Mouse (Mus musculus) spleen, postnatal 14 days (tissue): ENCODE data around the gene Med31.

ENCODE experiments used
- DNase-seq, 2 experiments: peaks; one replicate each; pipeline ENCODE4 v3.0.0; 2021 to 2022; ENCODE audit warnings: low spot score in 2 of 2

Gene Med31

GRCm38 (mm10) chr11:72215410-72215797, at the start of gene Med31:
Gene Med31, minus strand, starts transcription at chr11:72215592.
- peak; percentile 34 to 45 for DNase-seq

- DNase-seq, result no peak
Observed at GRCm38 (mm10) chr11:72256441-72256840, 41.0 kb upstream of the Med31 start.

DNA sequence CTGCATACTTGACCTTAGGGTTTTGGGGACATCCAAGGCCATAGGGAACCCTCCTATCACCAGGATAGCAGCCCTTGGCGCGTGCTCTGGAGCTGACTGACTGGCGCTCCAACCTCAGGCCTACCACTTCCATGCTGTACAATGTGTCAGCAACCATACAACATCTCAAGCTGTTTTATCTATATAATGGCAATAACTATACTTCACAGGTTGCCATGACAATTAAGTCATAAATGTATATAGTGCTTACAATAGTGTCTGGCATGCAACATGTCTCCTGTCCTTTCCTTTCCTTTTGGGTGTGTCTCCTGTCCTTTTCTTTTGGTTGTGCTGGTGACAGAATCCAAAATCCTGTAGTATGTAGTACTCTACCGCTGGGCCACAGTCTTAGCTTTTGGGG, 40.2 kb upstream of the Med31 start:
- no peak for DNase-seq

DNA sequence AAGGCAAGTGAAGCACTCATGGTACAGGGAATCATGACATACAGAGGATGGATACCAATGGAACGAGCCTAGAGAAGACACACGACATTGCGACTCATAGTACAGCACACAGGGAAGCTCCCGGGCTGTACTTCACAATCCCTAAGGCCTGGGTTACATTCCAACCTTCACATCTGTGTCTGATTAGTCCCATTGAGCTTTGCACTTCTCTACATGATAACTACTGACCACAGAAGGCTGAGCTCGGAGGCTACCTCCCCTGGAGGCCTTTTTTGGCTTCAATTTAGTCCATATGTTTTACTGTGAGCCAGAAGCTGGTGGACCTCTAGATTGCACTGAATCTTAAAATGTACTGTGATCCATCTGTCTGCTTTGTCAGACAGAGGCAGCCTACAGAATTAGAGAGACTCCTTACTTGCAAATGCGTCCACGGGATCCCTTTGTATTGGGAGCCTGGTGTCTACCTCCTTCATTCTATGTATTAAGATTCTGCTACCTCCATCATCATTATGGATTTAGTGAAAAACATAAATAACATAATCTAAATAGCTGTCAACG, 29.9 kb upstream of the Med31 start:
- DNase-seq, result no peak

- DNase-seq, result no peak
Observed at GRCm38 (mm10) chr11:72240062-72240860, 24.9 kb upstream of the Med31 start.

DNA sequence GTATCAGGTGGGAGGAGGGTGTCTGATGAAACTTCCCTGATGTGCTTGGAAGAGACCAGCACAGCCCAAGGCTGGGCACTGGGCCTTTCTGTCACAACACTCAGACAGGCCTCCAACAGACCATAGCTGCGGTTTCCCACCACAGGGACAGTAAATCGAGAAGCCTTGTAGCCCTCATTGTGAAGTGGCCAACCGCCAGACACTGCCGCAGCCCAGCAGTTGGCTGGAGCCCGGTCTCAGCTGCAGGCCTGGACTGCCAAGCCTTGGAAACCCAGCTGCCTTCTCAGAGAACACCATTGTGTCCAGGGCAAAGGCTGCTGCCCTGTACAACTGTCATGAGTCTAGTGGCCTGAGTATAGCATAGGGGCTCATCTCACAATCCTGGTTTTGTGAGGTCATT, 18.6 kb upstream of the Med31 start:
- DNase-seq, result no peak

GRCm38 (mm10) chr11:72232991-72233390, 17.6 kb upstream of the Med31 start:
- DNase-seq, result no peak

DNA sequence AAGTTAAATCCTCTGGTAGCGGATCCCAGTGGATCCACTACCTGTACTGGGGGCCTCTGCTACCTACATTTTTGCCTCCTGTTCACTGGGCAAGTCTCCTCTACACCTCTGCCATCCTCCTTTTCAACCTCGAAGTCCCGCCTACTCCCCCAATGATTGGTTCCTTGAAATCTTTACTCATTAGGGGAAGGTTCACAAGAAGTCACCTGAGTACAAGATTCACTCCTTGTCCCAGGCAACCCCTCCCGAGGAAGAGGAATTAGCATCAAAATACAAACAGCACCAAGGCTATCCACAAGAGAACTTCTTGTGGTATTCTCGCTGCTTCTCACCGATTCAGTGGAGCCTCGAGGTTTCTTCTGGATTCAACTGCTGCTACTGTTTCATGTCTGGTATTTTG, 16.7 kb upstream of the Med31 start:
- DNase-seq, result no peak

DNA sequence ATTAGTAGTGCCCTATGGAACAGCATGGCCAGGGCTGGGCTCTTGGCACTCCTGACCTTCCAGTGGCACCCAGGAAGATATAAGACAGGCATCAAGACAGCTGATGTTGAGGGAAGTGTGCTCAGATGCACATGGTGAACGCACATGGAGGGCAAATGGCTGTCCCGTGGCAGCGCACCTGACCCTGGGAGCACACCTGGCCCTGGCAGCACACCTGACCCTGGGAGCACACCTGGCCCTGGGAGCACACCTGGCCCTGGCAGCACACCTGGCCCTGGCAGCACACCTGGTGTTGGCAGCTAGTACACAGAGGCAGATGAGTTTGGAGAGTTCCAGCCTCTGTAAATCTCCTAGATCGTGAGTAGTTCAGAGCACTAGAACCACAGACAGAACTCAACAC, 13.1 kb upstream of the Med31 start:
- no peak for DNase-seq

DNA sequence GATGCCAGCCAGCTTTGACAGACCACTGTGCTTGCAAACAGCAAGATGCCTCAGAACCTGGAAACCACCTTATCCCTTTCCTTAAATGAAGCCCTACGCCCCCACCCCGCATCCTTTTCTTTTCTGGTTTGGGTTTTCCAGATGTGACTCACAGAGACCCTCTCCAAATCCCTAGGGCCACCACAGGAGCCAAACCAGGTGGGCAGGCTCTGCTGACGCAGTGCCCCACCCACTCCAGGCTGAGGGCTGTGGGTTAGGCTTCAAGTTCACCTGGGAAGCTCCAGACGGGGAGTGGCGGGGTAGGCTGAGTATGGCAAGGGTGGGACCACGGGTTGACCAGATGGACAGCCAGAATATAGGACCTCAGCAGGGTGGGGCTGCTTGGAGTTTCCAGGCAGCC, 11.5 kb upstream of the Med31 start:
- DNase-seq, result no peak

GRCm38 (mm10) chr11:72226020-72226791, 10.8 kb upstream of the Med31 start:
- no peak for DNase-seq

DNA sequence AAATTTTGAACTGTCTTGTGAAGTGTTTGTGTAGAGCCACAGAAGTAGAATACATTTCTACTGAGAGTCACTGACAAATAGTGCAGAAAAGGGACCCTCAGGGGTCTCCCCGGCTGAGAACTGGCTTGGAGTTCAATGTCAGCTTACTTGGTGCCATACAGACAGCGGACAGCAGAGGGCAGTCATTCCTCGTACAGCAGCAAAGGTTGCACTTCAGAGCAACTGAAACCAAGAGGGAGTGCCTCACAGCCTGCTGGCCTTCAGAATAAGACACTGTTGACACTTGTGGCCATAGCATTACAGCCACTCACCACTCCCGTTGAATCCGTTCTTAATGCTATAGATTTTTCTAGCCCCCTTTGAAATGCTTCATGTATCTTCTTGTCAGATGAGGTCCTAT, 9.5 kb upstream of the Med31 start:
- DNase-seq, result peak; percentile 42 to 57

GRCm38 (mm10) chr11:72223414-72223813, 8.0 kb upstream of the Med31 start:
- DNase-seq, result no peak

- DNase-seq, result peak; percentile 41 to 73
Observed at GRCm38 (mm10) chr11:72221278-72221677, 5.9 kb upstream of the Med31 start.

DNA sequence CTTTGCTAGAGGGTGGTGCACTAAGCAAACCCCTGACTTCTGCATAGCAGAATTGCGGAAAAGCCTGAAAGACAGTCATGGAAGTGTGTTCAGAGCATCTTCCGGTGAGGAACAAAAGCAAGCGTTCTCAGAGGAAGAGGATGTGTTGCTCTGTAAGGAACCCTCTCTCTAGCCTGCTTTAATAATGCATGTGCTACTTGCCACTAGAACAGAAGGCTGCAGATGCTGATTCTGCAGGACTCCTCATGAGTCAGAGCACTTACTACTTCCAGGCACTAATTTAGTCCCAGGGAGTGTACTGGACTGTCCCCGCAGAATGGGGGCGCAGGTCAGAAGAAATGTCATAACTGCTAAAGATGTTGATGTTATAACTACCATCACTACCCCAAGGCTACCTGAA, 1.7 kb upstream of the Med31 start:
- no peak for DNase-seq

- peak; percentile 83 to 86 for DNase-seq
Observed at GRCm38 (mm10) chr11:72214591-72215409, 592 bp downstream of the Med31 start.

GRCm38 (mm10) chr11:72207834-72208377, 7.5 kb downstream of the Med31 start:
- DNase-seq, result no peak

DNA sequence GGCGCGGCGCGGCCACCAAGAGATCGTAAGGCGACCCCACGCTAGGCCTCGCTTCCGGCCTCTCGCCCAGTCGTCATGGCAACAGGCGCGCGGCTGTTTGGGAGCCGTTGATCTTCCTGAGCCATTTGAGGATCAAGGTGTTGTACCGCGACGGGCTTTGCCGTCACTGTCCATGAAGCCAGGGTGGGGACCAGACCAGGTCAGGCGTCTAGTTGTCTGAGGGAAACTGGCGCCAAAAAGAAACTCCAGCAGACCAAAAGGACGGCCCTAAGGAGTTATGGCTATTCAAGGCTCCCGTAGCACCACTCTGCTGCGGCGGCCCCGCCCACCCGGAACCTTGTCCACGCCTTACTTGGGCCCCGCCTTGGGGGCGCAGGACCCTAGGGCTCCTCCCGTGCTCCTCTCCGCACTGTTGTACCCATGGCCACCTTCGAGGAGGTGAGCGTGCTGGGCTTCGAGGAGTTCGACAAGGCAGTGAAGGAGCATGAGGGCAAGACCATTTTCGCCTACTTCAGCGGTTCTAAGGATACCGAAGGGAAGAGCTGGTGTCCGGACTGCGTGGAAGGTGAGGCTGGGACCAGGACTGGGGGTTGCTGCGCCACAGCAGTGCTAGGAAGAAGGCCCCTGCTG, 8.1 kb downstream of the Med31 start, which contains the start of the genes 4933427D14Rik and Txndc17:
4933427D14Rik (minus strand) TSS at position 256 of the 630 bp plus-strand sequence.
Txndc17 (plus strand) TSS at position 344 of the 630 bp plus-strand sequence.
- peak; percentile 73 to 74 for DNase-seq

GRCm38 (mm10) chr11:72206341-72207203, 8.8 kb downstream of the Med31 start, which contains the start of gene Gm43951:
Gene Gm43951, minus strand, starts transcription at chr11:72206840.
- DNase-seq, result no peak

- no peak for DNase-seq
Observed at GRCm38 (mm10) chr11:72205256-72205655, 10.1 kb downstream of the Med31 start.
